Mouse (Mus musculus) hindbrain, embryonic 12.5 days (tissue): ENCODE results near the gene Rnase9. TPM values are rescaled to one million over a fixed set of nuclear protein-coding genes. Genes with fewer than 3 reads are reported as not detected.
A peak's percentile ranks its signal among the peaks of the same experiment; 100 is the strongest.

Source experiments
- ATAC-seq: fragments of 200-750 bp; cut with Nextera tagmentation; 2 replicates; pipeline ENCODE4 v1.8.0; 2017; ENCODE audit warnings: moderate TSS enrichment; ENCODE audit not compliant: low FRiP score
- H3K27ac ChIP-seq: fragments of 300-500 bp; sonication (generic); 2 replicates; pipeline ENCODE4 v1.5.1; 2016; ENCODE audit warnings: mild to moderate bottlenecking
- H3K27me3 ChIP-seq: fragments of 300-500 bp; sonication (generic); 2 replicates; pipeline ENCODE4 v1.6.1; 2016; ENCODE audit warnings: mild to moderate bottlenecking
- H3K36me3 ChIP-seq: fragments of 300-500 bp; sonication (generic); 2 replicates; pipeline ENCODE4 v1.6.1; 2016; ENCODE audit warnings: mild to moderate bottlenecking
- H3K4me1 ChIP-seq: fragments of 300-500 bp; sonication (generic); 2 replicates; pipeline ENCODE4 v1.6.1; 2016
- H3K4me2 ChIP-seq: fragments of 300-500 bp; sonication (generic); replicated peaks from 2 replicates; pipeline ENCODE4 v1.6.1; 2016; ENCODE audit warnings: mild to moderate bottlenecking
- H3K4me3 ChIP-seq: fragments of 300-500 bp; sonication (generic); 2 replicates; pipeline ENCODE4 v1.5.1; 2016; ENCODE audit warnings: mild to moderate bottlenecking
- H3K9ac ChIP-seq: fragments of 300-500 bp; sonication (generic); 2 replicates; pipeline ENCODE4 v1.6.1; 2016; ENCODE audit warnings: mild to moderate bottlenecking, moderate library complexity
- H3K9me3 ChIP-seq: fragments of 300-500 bp; sonication (generic); replicated peaks from 2 replicates; pipeline ENCODE4 v1.6.1; 2016; ENCODE audit warnings: mild to moderate bottlenecking
- WGBS: fragments of 180-500 bp; shearing (Covaris S2); methylation state at CpG from one replicate; pipeline ENCODE4 v1.1.7; 2016; 5-methylcytosine and 5-hydroxymethylcytosine counted together
- polyA plus RNA-seq: library from polyadenylated mRNA; unstranded; fragments of >200 nt; fragmentation: Nextera tagmentation; extraction: Ambion mirVana; gene quantifications from 2 replicates; pipeline ENCODE4 v1.2.1, GENCODE M21; 2016

Gene Rnase9
- not detected in 2 replicates for polyA plus RNA-seq

GRCm38 (mm10) chr14:51041769-51042168, at the start of gene Rnase9:
Gene Rnase9, minus strand, starts transcription at chr14:51041869.
- 59% methylated on average over 6 of the region's 6 CpGs for WGBS
- no peaks in the 10 kb centered on the region for H3K4me1 ChIP-seq
- ATAC-seq: no peak
- no peak within 1 kb of the TSS for H3K9ac ChIP-seq
- H3K27me3 ChIP-seq: no peaks in the 10 kb centered on the region
- H3K36me3 ChIP-seq: no peaks in the 10 kb centered on the region
- H3K4me2 ChIP-seq: no peak within 1 kb of the TSS
- H3K4me3 ChIP-seq: no peak within 1 kb of the TSS
- H3K9me3 ChIP-seq: no peaks in the 10 kb centered on the region
- no peak within 1 kb of the TSS for H3K27ac ChIP-seq

- Histone ChIP-seq H3K36me3 (no peaks in the 10 kb centered on the region), H3K4me1 (peaks cover 7% of the 10 kb centered on the region; the same call in 1 of the 2 replicates), H3K27me3 (no peaks in the 10 kb centered on the region), H3K4me2 (peak overlapping the region; percentile 78), H3K27ac (peak overlapping the region; percentile 70), H3K4me3 (peak overlapping the region; percentile 55), H3K9ac (peak overlapping the region; percentile 69), H3K9me3 (no peaks in the 10 kb centered on the region)
- peak; percentile 55 for ATAC-seq
- WGBS: 1% methylated on average over 27 of the region's 27 CpGs
Observed at GRCm38 (mm10) chr14:51090077-51090781, 48.6 kb upstream of the Rnase9 start.

- no peaks in the 10 kb centered on the region for H3K27me3 ChIP-seq
- H3K9me3 ChIP-seq: no peaks in the 10 kb centered on the region
- H3K9ac ChIP-seq: peak overlapping the region; percentile 69
- peak overlapping the region; percentile 78 for H3K4me2 ChIP-seq
- peak overlapping the region; percentile 70 for H3K27ac ChIP-seq
- H3K36me3 ChIP-seq: no peaks in the 10 kb centered on the region
- H3K4me3 ChIP-seq: peak overlapping the region; percentile 55
- WGBS: under 1% methylated on average over 15 of the region's 15 CpGs
- peaks cover 7% of the 10 kb centered on the region; the same call in 1 of the 2 replicates for H3K4me1 ChIP-seq
- 0 out of 2 replicates have a peak, but pooled peaks have one; percentile 16 for ATAC-seq
Observed at GRCm38 (mm10) chr14:51089674-51090076, 48.0 kb upstream of the Rnase9 start.

- peaks cover 7% of the 10 kb centered on the region; the same call in 1 of the 2 replicates for H3K4me1 ChIP-seq
- under 1% methylated on average over 34 of the region's 34 CpGs for WGBS
- no peaks in the 10 kb centered on the region for H3K9me3 ChIP-seq
- ATAC-seq: peak; percentile 93
- peaks cover 4% of the 10 kb centered on the region; the same call in 1 of the 2 replicates for H3K27me3 ChIP-seq
- H3K4me3 ChIP-seq: peak overlapping the region; percentile 55
- H3K9ac ChIP-seq: peak overlapping the region; percentile 69
- peak overlapping the region; percentile 46 for H3K27ac ChIP-seq
- peak overlapping the region; percentile 78 for H3K4me2 ChIP-seq
- no peaks in the 10 kb centered on the region for H3K36me3 ChIP-seq
Observed at GRCm38 (mm10) chr14:51088970-51089673, 47.5 kb upstream of the Rnase9 start.

- WGBS: under 1% methylated on average over 23 of the region's 23 CpGs
- peak overlapping the region; percentile 46 for H3K27ac ChIP-seq
Observed at GRCm38 (mm10) chr14:51088166-51088969, 46.7 kb upstream of the Rnase9 start.

GRCm38 (mm10) chr14:51087762-51088161, 46.1 kb upstream of the Rnase9 start:
- no peak overlapping the region for H3K9ac ChIP-seq
- WGBS: 8% methylated on average over 9 of the region's 9 CpGs
- H3K27ac ChIP-seq: no peak overlapping the region
- H3K9me3 ChIP-seq: no peaks in the 10 kb centered on the region
- H3K4me1 ChIP-seq: peaks cover 16% of the 10 kb centered on the region
- peak overlapping the region; percentile 78 for H3K4me2 ChIP-seq
- H3K27me3 ChIP-seq: peaks cover 15% of the 10 kb centered on the region
- H3K36me3 ChIP-seq: no peaks in the 10 kb centered on the region
- ATAC-seq: no peak
- H3K4me3 ChIP-seq: peak overlapping the region; percentile 55

More at GRCm38 (mm10) chr14:51088166-51088969, 46.7 kb upstream of the Rnase9 start:
- Histone ChIP-seq H3K9ac (peak overlapping the region; percentile 55), H3K27me3 (peaks cover 10% of the 10 kb centered on the region), H3K4me1 (peaks cover 10% of the 10 kb centered on the region), H3K9me3 (no peaks in the 10 kb centered on the region), H3K4me3 (peak overlapping the region; percentile 55), H3K36me3 (no peaks in the 10 kb centered on the region), H3K4me2 (peak overlapping the region; percentile 78)
- peak; percentile 26 for ATAC-seq

GRCm38 (mm10) chr14:51085911-51086310, 44.2 kb upstream of the Rnase9 start:
- no peak overlapping the region for H3K4me2 ChIP-seq
- ATAC-seq: no peak
- 80% methylated on average over 4 of the region's 4 CpGs for WGBS

GRCm38 (mm10) chr14:51085086-51085485, 43.4 kb upstream of the Rnase9 start:
- no peak overlapping the region for H3K9ac ChIP-seq
- peaks cover 16% of the 10 kb centered on the region for H3K4me1 ChIP-seq
- no peak overlapping the region for H3K4me3 ChIP-seq
- no peak overlapping the region for H3K27ac ChIP-seq
- no peak for ATAC-seq
- H3K9me3 ChIP-seq: no peaks in the 10 kb centered on the region
- peaks cover 15% of the 10 kb centered on the region for H3K27me3 ChIP-seq
- H3K36me3 ChIP-seq: no peaks in the 10 kb centered on the region
- WGBS: 82% methylated on average over 2 of the region's 2 CpGs
- H3K4me2 ChIP-seq: no peak overlapping the region

More at GRCm38 (mm10) chr14:51085911-51086310, 44.2 kb upstream of the Rnase9 start:
- peaks cover 15% of the 10 kb centered on the region for H3K27me3 ChIP-seq
- no peaks in the 10 kb centered on the region for H3K9me3 ChIP-seq
- H3K9ac ChIP-seq: no peak overlapping the region
- no peaks in the 10 kb centered on the region for H3K36me3 ChIP-seq
- H3K27ac ChIP-seq: no peak overlapping the region
- H3K4me1 ChIP-seq: peaks cover 16% of the 10 kb centered on the region
- no peak overlapping the region for H3K4me3 ChIP-seq

GRCm38 (mm10) chr14:51083805-51084204, 42.1 kb upstream of the Rnase9 start:
- Histone ChIP-seq H3K9ac (no peak overlapping the region), H3K27me3 (peaks cover 15% of the 10 kb centered on the region), H3K4me2 (peak overlapping the region; percentile 78), H3K36me3 (no peaks in the 10 kb centered on the region), H3K4me3 (peak overlapping the region; percentile 47; the same call in 1 of the 2 replicates), H3K9me3 (no peaks in the 10 kb centered on the region), H3K27ac (no peak overlapping the region), H3K4me1 (peaks cover 14% of the 10 kb centered on the region)
- no peak for ATAC-seq
- 14% methylated on average over 7 of the region's 7 CpGs for WGBS

GRCm38 (mm10) chr14:51082599-51083581, 41.2 kb upstream of the Rnase9 start:
- H3K9ac ChIP-seq: peak overlapping the region; percentile 46
- H3K4me3 ChIP-seq: peak overlapping the region; percentile 47
- H3K9me3 ChIP-seq: no peaks in the 10 kb centered on the region
- peak; percentile 66 for ATAC-seq
- 2% methylated on average over 40 of the region's 40 CpGs for WGBS
- no peak overlapping the region for H3K27ac ChIP-seq
- H3K27me3 ChIP-seq: peaks cover 15% of the 10 kb centered on the region
- no peaks in the 10 kb centered on the region for H3K36me3 ChIP-seq
- H3K4me1 ChIP-seq: peaks cover 8% of the 10 kb centered on the region
- peak overlapping the region; percentile 78 for H3K4me2 ChIP-seq

- Histone ChIP-seq H3K9ac (no peak overlapping the region), H3K36me3 (no peaks in the 10 kb centered on the region), H3K4me3 (no peak overlapping the region), H3K4me2 (no peak overlapping the region), H3K27ac (no peak overlapping the region), H3K27me3 (peaks cover 15% of the 10 kb centered on the region), H3K4me1 (peaks cover 8% of the 10 kb centered on the region), H3K9me3 (no peaks in the 10 kb centered on the region)
- WGBS: 84% methylated on average over 2 of the region's 2 CpGs
- ATAC-seq: no peak
Observed at GRCm38 (mm10) chr14:51081035-51081434, 39.4 kb upstream of the Rnase9 start.
